Mouse (Mus musculus) adipocyte (in vitro differentiated cells): ENCODE measurements around the gene Gm5485.

Experiments used
- DNase-seq: peaks from one replicate; pipeline ENCODE4 v3.0.0-alpha.2; 2016; ENCODE audit warnings: low spot score

The Gm5485 gene

GRCm38 (mm10) chr16:48412246-48412645, at the start of gene Gm5485:
TSS of gene Gm5485 (minus strand) at chr16:48412416.
- DNase-seq = no peak

DNA sequence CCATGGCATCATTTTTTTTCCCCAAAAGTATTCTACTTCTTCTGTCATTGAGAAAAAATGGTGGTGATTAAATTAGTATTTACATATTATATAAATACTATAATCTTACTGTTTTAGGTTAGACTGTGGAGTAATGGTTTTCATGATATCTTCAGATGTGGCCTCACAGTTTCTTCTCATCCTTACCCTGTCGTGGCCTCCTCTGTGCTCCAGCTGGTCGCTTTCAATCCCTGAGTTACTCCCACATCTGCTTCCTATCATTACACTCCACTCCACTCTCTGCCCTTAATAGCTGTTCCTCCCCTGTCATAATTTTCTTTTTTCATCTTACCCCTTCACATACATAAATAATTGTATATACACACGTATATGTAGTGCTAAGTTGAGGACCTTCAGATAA, 41.0 kb upstream of the Gm5485 start:
- no peak for DNase-seq

DNA sequence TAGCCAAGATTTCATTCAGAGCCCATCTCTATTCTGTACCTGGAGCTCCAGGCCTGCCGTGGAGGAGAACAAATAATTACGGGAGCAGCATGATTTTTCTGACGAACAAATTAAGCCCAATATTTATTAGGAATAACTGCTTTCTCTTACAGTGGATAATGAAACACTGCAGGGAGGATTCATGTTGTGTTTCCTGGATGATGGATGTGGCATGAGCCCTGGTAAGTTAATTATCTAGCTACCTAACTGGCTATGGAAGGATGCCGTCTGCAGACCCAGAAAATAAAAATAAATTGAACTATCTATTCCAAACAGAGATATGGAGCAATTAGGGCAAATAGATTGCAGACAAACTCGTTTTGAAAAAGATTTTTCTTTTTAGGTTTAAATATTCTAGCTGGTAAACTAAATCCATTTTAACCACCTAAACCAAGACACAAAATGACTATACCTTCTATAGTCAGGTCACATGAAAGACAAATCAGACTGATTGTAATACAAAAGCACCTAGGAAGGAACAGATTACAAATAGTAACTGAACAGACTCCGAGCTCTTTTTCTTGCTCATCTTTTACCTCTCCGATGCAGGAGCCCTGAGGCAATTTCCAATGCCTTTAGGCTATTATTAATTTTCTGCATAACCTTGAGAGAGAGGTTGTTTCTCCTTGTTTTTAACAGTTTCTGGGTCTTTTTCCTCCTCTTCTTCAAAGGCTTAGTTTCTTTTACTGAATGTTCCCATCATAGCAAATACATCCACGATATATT, 34.1 kb upstream of the Gm5485 start:
- DNase-seq = no peak

GRCm38 (mm10) chr16:48444589-48444988, 32.4 kb upstream of the Gm5485 start:
- no peak for DNase-seq

GRCm38 (mm10) chr16:48437476-48437875, 25.3 kb upstream of the Gm5485 start:
- no peak for DNase-seq

DNA sequence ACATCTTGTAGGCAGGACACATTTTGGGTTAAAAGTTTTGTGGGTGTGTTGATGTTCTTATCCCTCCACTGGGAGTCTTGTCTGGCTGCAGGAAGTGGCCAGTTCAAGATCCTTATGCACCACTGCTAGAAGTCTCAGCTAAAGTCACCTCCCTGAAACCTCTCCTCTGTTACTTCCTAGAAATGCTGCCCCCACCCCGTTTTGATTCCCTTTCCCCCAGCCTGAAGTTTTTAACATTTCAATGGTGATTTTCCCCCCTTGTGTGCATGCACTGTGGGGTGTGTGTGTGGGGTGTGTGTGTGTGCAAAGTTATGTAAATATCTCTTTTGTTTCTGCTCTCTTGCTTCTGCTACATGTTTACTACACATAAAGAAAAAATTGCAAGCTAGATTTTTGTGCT, 23.2 kb upstream of the Gm5485 start:
- DNase-seq = no peak

DNA sequence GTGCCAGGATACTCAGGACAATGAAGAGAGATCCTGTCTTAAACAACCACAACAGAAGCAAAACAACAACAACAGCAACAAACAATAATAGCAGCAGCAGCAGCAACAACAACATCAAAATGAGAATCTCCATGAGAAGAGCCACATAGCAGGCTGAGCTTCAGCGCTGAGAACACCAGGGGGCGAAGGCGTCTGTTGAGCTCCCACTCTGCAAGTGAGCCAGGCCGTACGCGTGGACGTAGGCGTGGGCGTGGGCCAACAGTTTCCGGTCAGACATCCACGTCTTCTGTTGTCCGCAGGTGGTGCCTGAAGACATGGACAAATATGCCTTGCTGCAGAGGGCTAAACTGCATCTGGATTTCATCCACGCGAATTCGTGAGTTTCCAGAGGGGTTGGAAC, 18.8 kb upstream of the Gm5485 start, which contains the start of gene Morc1:
TSS of gene Morc1 (plus strand) at position 211 of the 400 bp plus-strand sequence.
- no peak for DNase-seq

- DNase-seq = no peak
Measured at GRCm38 (mm10) chr16:48429427-48429826, 17.2 kb upstream of the Gm5485 start.

- no peak for DNase-seq
Measured at GRCm38 (mm10) chr16:48424069-48424468, 11.9 kb upstream of the Gm5485 start.

GRCm38 (mm10) chr16:48422501-48422900, 10.3 kb upstream of the Gm5485 start:
- no peak for DNase-seq

DNA sequence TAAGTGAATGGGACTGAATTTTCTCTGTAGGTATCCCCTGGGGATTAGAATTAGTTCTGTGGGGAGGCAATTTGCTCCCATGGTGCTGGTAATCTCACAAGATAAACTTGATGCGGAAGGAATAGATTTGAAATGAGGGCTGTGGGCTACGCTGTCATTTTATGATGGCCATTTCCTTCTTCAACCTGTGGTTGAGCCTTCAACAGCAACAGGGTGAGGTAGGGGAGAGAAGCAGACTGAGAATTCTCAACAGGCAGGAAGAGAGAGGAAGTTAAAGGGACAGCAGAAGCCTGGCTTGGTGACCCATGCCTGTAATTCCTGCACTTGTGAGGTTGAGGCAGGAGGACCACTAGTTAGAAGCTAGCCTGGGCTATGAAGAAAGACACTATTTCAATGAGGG, 6.8 kb upstream of the Gm5485 start:
- DNase-seq = no peak

DNA sequence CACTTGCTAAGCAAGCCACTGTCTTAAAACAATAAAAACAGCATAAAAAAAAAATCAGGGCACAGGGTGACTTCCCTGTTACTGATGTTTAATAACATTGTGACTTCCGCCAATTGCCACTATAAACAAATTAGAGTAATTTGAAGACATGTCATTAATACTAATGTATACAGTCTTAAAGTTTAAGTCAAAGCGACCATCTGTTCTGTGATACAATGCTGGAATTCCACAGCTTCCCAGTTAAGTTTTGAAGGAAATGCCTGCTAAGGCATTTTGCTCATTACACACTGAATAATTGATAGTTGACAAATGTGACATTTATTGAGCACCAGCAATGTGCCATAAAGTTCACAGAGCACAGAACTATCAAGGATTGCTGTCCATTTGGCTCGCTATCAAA, 6.3 kb upstream of the Gm5485 start:
- DNase-seq = no peak

- DNase-seq = no peak
Measured at GRCm38 (mm10) chr16:48410125-48410524, 2.1 kb downstream of the Gm5485 start.

DNA sequence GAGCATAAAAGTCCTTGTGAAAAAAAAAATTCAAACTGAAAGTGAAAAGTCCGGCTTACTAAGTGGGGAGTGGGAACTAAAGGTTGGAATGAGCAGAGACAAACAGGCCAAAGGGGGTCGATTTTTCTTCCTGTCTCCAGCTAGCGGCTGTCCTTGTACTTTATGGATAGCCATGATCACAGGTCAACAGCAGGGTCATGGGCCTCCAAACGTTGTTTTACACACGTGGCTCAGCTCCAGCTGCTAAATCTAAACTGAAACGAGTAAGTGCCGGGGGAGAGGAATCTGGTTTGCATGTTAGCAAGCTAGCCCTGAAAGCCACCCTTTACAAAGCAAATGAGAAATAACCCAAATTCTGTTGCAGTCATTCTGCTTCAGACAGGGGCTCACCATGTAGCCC, 2.6 kb downstream of the Gm5485 start:
- no peak for DNase-seq

DNA sequence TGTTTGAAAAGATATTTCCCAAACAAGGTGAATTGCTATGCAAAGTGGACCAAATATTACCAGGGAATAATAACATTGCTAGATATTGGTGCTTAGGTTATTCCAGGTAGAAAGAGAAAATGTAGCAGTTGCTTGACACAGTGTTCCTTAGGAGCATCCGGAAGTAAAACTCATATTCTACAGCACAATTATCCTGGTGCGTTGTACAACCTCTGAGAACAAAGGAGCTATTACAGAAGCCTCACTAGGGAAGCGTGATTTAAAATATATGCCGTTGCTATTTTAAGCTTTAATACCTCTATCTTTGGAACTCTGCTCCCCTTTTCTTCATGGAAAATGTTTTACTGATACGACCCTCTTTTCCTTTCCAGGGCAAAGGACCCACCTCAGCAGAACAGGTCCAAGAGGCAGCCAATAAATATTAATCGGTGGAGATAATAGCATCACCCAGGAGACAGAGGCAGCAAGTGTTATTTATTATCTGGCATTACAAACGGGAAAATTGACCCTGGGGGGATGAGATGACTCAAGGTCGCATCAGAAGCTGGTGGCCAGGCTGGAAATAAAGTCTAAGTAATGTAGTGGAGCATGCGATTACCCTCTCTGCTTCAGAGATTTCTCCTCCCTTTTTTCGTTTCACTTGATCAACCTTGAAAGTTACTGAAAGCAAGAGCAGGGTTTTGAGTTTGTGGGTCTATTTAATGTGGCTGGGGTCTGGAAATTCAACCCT, 6.4 kb downstream of the Gm5485 start:
- DNase-seq = no peak

DNA sequence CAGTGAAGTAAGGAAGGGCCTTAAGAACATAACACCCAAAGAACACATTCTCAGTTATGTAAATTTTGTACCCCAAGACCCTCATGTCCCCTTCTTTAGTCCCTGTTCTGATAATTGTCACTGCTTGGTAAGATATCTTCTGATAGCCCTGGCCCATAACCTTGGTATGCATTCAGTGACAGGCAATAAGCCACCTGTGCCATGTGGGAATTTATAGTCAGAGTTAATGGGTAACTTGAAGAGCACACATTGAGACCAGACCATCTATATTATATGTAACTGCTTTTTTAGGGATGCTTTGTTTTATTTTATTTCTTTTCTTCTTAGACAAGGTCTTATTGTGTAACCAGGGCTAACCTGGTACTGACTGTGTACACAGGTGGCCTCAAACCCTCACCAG, 8.2 kb downstream of the Gm5485 start:
- DNase-seq = no peak

GRCm38 (mm10) chr16:48403423-48403822, 8.8 kb downstream of the Gm5485 start:
- no peak for DNase-seq

DNA sequence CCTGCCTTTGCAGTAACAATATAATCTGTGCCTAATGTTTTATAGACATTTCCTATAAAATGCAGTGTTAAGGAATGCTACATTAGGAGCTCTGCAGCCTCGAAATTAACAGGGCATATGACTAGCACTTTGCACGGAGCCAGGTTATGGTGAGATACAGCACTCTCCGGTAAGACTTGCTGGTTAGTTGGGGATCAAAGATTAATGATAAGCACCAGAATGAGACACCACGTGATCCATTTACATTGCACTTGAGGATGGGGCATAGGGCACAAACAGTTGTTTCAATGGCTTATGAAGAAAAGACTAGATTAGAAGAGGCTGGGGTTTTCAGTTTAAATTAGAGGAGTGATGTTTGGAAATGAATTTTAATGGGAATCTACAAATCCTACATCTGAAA, 9.3 kb downstream of the Gm5485 start:
- no peak for DNase-seq

DNA sequence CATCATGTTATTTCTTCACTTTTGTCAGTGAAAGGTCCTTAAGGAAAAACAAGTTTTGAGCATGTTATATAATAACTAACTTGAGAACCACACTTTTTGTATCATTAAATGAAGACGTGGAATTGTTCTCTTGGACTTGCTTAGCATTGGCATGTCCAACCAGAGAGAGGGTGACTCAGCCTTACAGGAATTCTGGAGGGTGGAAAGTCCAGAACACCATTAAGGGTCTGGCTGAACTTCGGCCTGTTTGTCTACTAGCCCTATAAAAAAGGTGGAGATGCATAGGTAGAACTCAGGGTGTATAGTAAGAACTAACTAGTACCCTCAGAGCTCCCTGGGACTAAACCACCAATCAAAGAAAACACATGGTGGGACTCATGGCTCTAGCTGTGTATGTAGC, 16.9 kb downstream of the Gm5485 start:
- DNase-seq = no peak

- DNase-seq = no peak
Measured at GRCm38 (mm10) chr16:48386982-48387381, 25.2 kb downstream of the Gm5485 start.

DNA sequence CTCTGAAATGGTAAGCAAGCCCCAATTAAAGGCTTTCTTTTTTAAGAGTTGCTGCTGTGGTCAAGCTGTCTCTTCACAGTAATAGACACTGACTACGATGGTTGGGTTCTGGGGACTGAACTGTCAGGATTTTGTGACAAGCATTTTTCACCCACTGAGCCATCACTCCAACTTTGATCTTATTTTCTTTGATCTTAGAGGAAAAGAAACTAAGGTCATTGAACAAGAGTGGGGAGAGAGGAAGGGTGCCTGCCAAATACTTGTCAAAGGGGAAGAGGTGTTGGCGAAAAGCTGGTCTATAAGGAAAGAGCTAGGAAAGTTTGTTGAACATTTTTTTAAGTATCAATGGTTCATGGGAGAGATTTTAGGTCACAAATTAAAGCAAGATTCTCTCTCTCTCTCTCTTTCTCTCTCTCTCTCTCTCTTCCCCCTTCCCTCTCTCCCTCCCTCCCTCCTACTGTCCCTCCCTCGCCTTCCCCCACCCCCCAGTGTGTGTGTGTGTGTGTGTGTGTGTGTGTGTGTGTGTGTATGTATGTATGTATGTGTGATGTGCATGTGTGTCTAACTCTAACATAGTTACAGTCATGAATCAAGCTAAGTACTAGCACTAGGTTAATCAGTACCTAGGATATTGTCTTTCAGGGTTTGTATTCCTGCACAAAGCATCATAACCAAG, 28.5 kb downstream of the Gm5485 start:
- DNase-seq = no peak

- no peak for DNase-seq
Measured at GRCm38 (mm10) chr16:48373711-48374485, 38.3 kb downstream of the Gm5485 start.
